Mouse (Mus musculus) left cerebral cortex, adult 9 months (tissue): Measurements from ENCODE around the gene Plekhg6.

ENCODE experiments used
- DNase-seq, 2 experiments: peaks; one replicate each; pipeline ENCODE4 v3.0.0; 2022; ENCODE audit warnings: low spot score in 2 of 2

The Plekhg6 gene

GRCm38 (mm10) chr6:125330626-125331326 is 49.8 kb downstream of the Plekhg6 start:
- peak; percentile 25 to 74 for DNase-seq

GRCm38 (mm10) chr6:125328243-125328642 is 52.4 kb downstream of the Plekhg6 start:
- DNase-seq: no peak

- no peak for DNase-seq
These were observed 55.3 kb downstream of the Plekhg6 start for GRCm38 (mm10) chr6:125325337-125325736.

DNA sequence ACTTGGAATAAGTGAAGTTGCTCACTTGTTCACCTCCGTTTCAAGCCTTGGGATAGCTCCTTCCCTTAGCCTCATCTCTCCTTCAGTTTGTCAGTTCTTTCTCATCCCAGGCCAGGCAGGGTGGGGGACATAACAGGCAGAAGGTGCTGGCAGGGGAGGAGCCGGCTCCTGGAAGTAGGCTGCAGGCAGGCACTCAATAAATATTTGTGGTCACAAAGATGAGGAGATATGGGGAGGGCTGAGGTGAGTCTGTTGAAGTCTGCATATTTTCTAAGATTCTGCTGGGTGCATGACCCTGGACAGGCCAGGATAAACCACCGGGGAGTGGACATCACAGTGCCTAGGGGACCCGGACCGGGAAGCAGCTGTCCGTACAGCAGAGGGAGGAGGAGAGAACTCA is 57.0 kb downstream of the Plekhg6 start:
- no peak for DNase-seq

GRCm38 (mm10) chr6:125322794-125323193 is 57.8 kb downstream of the Plekhg6 start:
- DNase-seq: no peak

- DNase-seq: no peak
These were observed 59.3 kb downstream of the Plekhg6 start for GRCm38 (mm10) chr6:125321114-125321855.

DNA sequence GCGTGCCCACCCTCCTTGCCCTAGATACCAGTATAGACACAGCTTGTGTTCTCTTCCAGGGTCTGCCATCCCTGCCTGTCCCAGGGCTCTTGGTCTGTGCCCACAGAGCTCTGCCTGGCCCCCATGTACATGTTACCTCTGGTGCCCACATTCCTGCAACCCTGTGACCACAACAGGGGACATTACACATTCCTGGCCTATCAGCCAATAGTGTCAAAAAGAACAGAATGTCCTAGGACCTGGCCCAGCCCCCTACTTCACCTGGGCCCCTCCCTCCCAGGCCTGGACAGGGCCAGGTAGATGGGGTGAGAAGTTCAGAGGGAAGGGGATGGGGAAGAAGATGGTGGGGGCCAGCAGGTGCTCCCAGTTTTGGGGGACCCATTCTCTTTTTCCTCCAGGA is 60.3 kb downstream of the Plekhg6 start, which contains the start of gene Scnn1a:
Scnn1a (plus strand) TSS at position 337 of the 400 bp plus-strand sequence.
- no peak for DNase-seq

GRCm38 (mm10) chr6:125319919-125320296 is 60.7 kb downstream of the Plekhg6 start:
- no peak for DNase-seq

GRCm38 (mm10) chr6:125318981-125319918 is 61.3 kb downstream of the Plekhg6 start:
- no peak for DNase-seq

GRCm38 (mm10) chr6:125317077-125317476 is 63.5 kb downstream of the Plekhg6 start:
- no peak for DNase-seq

DNA sequence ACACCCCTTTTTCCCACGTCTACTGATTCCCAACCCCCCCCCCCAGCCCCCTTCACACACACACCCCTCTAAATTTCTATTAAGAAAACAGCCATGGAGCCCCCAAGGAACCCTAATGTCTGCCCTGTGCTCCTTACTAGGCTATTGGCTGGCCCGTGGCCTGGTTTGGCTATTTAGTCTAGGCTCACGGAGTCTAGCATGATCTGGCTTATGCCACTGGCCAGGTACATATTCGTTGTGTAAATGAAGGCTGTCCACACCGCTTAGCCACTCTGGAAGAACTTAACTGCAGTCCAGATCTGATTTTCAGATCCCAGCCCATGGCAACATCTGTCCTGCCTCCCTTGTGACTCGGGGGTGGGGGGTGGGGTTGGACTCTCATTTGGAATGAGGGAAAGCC is 65.8 kb downstream of the Plekhg6 start:
- DNase-seq: no peak

DNA sequence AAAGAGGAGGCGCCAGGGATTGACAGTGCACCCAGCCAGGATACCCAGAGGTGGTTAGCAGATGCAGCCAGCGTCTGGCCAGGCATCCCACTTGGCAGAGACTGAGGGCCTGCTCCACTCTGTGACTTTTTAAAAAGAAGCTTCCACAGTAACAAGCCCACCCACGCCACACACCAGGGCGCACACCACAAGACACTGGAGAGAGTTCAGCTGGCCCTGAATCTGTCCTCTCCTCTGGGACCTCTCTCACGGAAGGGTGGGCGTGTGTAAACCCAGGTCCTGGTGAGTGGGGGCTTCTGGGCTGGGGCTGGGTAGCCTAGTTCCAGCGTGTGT is 66.4 kb downstream of the Plekhg6 start:
- no peak for DNase-seq

GRCm38 (mm10) chr6:125313546-125314230 is 66.9 kb downstream of the Plekhg6 start, which contains the start of gene Ltbr:
Gene Ltbr (minus strand): TSS chr6:125313885.
- DNase-seq: peak in 1 of 2 experiments; percentile 8
